Mouse (Mus musculus) embryonic facial prominence, embryonic 10.5 days (tissue): ENCODE measurements at regions not wholly inside any gene's neighbourhood (a gene's known extent, or its start where the extent isn't known, plus 50 kb on each side); places are given as distances from the start of the nearest gene placed in this dataset.
A peak's percentile ranks its signal among the peaks of the same experiment; 100 is the strongest.

Experiments
- DNase-seq: peaks from one replicate; pipeline ENCODE4 v3.0.0-alpha.2; 2017; ENCODE audit warnings: low spot score
- H3K27ac ChIP-seq: fragments of 300-500 bp; sonication (generic); replicated peaks from 2 replicates; pipeline ENCODE4 v1.5.1; 2016; ENCODE audit warnings: mild to moderate bottlenecking
- H3K27me3 ChIP-seq: fragments of 300-500 bp; sonication (generic); replicated peaks from 2 replicates; pipeline ENCODE4 v1.6.1; 2016; ENCODE audit warnings: low read depth, mild to moderate bottlenecking; ENCODE audit not compliant: poor library complexity, severe bottlenecking
- H3K36me3 ChIP-seq: fragments of 300-500 bp; sonication (generic); replicated peaks from 2 replicates; pipeline ENCODE4 v1.6.1; 2016; ENCODE audit warnings: mild to moderate bottlenecking, moderate library complexity
- H3K4me1 ChIP-seq: fragments of 300-500 bp; sonication (generic); 2 replicates; pipeline ENCODE4 v1.6.1; 2016
- H3K4me3 ChIP-seq: fragments of 300-500 bp; sonication (generic); 2 replicates; pipeline ENCODE4 v1.5.1; 2016; ENCODE audit warnings: mild to moderate bottlenecking, moderate library complexity
- H3K9me3 ChIP-seq: fragments of 300-500 bp; sonication (generic); 2 replicates; pipeline ENCODE4 v1.6.1; 2016; ENCODE audit warnings: mild to moderate bottlenecking
- WGBS: fragments of 180-500 bp; shearing (Covaris S2); methylation state at CpG from one replicate; pipeline ENCODE4 v1.1.7; 2016; 5-methylcytosine and 5-hydroxymethylcytosine counted together

DNA sequence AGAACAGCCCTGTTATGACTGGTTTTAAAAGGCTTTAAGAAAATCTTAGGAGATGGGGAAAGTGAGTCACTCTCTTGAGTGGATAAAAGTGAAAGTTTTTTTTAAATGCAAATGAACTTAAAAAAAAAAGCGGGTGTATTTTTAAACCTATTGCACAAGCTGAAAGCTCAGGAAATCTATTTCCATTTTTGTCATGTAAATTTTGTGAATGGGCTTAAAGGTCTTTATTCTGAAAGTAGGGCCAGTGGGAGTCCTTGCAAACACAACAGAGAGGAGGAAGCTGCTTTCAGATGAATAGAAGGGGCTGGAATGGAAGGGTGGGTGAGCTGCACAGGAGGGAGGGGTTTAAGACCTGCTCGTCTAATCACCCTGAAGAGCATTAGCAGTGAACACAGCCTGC is 62.9 kb downstream of the Fam84a start:
- Histone ChIP-seq H3K27me3 (no peaks in the 10 kb centered on the region), H3K9me3 (no peaks in the 10 kb centered on the region), H3K4me1 (no peaks in the 10 kb centered on the region), H3K36me3 (no peaks in the 10 kb centered on the region), H3K4me3 (no peak overlapping the region), H3K27ac (no peak overlapping the region)
- peak; percentile 7 for DNase-seq
- WGBS: 17% methylated on average over 2 of the region's 2 CpGs

GRCm38 (mm10) chr12:14082771-14083170 is 69.1 kb downstream of the Fam84a start:
- no peak overlapping the region for H3K27ac ChIP-seq
- no peak for DNase-seq
- no peaks in the 10 kb centered on the region for H3K36me3 ChIP-seq
- H3K4me1 ChIP-seq: no peaks in the 10 kb centered on the region
- no peaks in the 10 kb centered on the region for H3K9me3 ChIP-seq
- WGBS: 88% methylated on average over 3 of the region's 3 CpGs
- H3K27me3 ChIP-seq: no peaks in the 10 kb centered on the region
- no peak overlapping the region for H3K4me3 ChIP-seq

- Histone ChIP-seq H3K4me3 (no peak overlapping the region), H3K4me1 (no peaks in the 10 kb centered on the region), H3K27ac (no peak overlapping the region), H3K9me3 (no peaks in the 10 kb centered on the region), H3K27me3 (no peaks in the 10 kb centered on the region), H3K36me3 (no peaks in the 10 kb centered on the region)
- no peak for DNase-seq
- WGBS: 62% methylated on average over 1 of the region's 1 CpGs
Observed at GRCm38 (mm10) chr12:14079892-14080291, 72.0 kb downstream of the Fam84a start.

DNA sequence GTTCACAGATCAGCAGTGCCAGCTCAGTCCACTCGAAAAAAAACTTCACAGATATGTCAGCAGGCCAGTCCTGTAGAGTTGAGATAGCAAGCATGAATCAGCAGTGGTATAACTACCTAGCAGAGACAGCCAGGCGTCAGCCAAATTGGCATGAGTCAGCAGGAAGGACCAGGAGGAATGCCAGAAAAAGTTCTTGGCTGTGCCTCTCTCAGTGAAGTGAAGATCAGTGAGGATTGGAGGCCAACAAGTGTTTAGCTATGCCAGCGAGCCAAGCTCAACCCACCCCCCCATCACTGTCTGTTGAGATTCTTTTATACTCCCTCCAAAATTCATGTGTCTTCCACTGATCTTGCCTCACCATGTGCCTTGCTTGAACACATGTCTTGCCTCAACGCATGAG is 82.8 kb downstream of the Fam84a start:
- Histone ChIP-seq H3K9me3 (no peaks in the 10 kb centered on the region), H3K36me3 (no peaks in the 10 kb centered on the region), H3K27me3 (no peaks in the 10 kb centered on the region), H3K27ac (no peak overlapping the region), H3K4me1 (no peaks in the 10 kb centered on the region), H3K4me3 (no peak overlapping the region)
- no peak for DNase-seq
- 78% methylated on average over 4 of the region's 4 CpGs for WGBS

GRCm38 (mm10) chr12:14065401-14065800 is 86.5 kb downstream of the Fam84a start:
- no peak overlapping the region for H3K27ac ChIP-seq
- H3K4me3 ChIP-seq: no peak overlapping the region
- no peak for DNase-seq
- no peaks in the 10 kb centered on the region for H3K4me1 ChIP-seq
- 79% methylated on average over 3 of the region's 3 CpGs for WGBS
- no peaks in the 10 kb centered on the region for H3K27me3 ChIP-seq
- no peaks in the 10 kb centered on the region for H3K9me3 ChIP-seq
- no peaks in the 10 kb centered on the region for H3K36me3 ChIP-seq

GRCm38 (mm10) chr12:14063276-14063675 is 88.6 kb downstream of the Fam84a start:
- 83% methylated on average over 4 of the region's 4 CpGs for WGBS
- no peak for DNase-seq
- Histone ChIP-seq H3K36me3 (no peaks in the 10 kb centered on the region), H3K27me3 (no peaks in the 10 kb centered on the region), H3K4me1 (no peaks in the 10 kb centered on the region), H3K9me3 (no peaks in the 10 kb centered on the region), H3K27ac (no peak overlapping the region), H3K4me3 (no peak overlapping the region)

GRCm38 (mm10) chr12:14056116-14056515 is 95.7 kb downstream of the Fam84a start:
- WGBS: 84% methylated on average over 4 of the region's 4 CpGs
- Histone ChIP-seq H3K4me3 (no peak overlapping the region), H3K27me3 (no peaks in the 10 kb centered on the region), H3K36me3 (no peaks in the 10 kb centered on the region), H3K4me1 (no peaks in the 10 kb centered on the region), H3K9me3 (no peaks in the 10 kb centered on the region), H3K27ac (no peak overlapping the region)
- DNase-seq: no peak

DNA sequence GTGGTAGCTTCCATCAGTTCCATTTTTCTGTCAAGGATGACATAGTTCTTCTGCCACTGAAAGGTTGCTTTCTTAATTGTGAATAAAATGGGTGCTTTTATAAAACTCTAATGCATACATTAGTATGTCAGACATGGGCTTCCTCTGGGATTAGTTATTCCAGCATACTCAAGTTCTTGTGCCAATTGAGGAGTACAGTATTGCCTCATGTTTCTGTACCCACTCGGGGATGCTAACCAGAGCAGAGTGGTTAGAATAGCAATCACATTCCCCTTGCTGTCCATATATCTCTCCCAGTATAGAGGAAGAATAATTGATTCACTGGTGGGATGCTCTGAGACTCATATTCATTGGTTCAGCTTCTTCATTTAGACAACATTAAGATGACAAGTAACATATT is 119.5 kb downstream of the Fam84a start:
- Histone ChIP-seq H3K27ac (no peak overlapping the region), H3K4me3 (no peak overlapping the region), H3K9me3 (no peaks in the 10 kb centered on the region), H3K27me3 (no peaks in the 10 kb centered on the region), H3K36me3 (no peaks in the 10 kb centered on the region), H3K4me1 (no peaks in the 10 kb centered on the region)
- no peak for DNase-seq
- WGBS: 85% methylated on average over 1 of the region's 1 CpGs

GRCm38 (mm10) chr12:14015271-14015670 is 136.6 kb downstream of the Fam84a start:
- Histone ChIP-seq H3K9me3 (no peaks in the 10 kb centered on the region), H3K27ac (no peak overlapping the region), H3K4me1 (no peaks in the 10 kb centered on the region), H3K36me3 (no peaks in the 10 kb centered on the region), H3K4me3 (no peak overlapping the region), H3K27me3 (no peaks in the 10 kb centered on the region)
- no peak for DNase-seq

- H3K4me1 ChIP-seq: no peaks in the 10 kb centered on the region
- 74% methylated on average over 1 of the region's 1 CpGs for WGBS
- DNase-seq: no peak
- H3K36me3 ChIP-seq: no peaks in the 10 kb centered on the region
- H3K4me3 ChIP-seq: no peak overlapping the region
- no peak overlapping the region for H3K27ac ChIP-seq
- no peaks in the 10 kb centered on the region for H3K27me3 ChIP-seq
- no peaks in the 10 kb centered on the region for H3K9me3 ChIP-seq
Observed at GRCm38 (mm10) chr12:14005991-14006390, 145.9 kb downstream of the Fam84a start.

GRCm38 (mm10) chr12:14001672-14002071 is 150.2 kb downstream of the Fam84a start:
- H3K27ac ChIP-seq: no peak overlapping the region
- DNase-seq: no peak
- no peaks in the 10 kb centered on the region for H3K36me3 ChIP-seq
- no peaks in the 10 kb centered on the region for H3K4me1 ChIP-seq
- no peak overlapping the region for H3K4me3 ChIP-seq
- no peaks in the 10 kb centered on the region for H3K9me3 ChIP-seq
- WGBS: 59% methylated on average over 1 of the region's 1 CpGs
- H3K27me3 ChIP-seq: no peaks in the 10 kb centered on the region

DNA sequence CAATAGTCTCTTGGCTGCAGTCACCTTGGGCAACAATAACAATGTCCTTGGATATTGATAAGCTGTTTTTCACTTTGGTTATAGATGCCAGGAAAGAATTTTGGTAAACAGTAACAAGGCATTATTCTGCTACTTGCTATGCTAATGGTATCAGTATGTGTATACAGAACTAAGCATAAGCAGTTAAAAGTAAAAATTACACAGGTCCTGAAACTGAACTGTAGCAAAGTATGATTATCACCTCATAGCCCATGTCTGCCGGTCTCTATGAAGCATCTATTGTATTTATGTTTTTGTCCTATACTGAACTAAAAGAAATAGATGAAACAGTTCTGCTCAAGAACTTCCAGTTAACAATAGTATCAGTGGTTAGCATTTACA is 167.5 kb downstream of the Fam84a start:
- Histone ChIP-seq H3K4me3 (no peak overlapping the region), H3K4me1 (no peaks in the 10 kb centered on the region), H3K27ac (no peak overlapping the region), H3K9me3 (no peaks in the 10 kb centered on the region), H3K27me3 (no peaks in the 10 kb centered on the region), H3K36me3 (no peaks in the 10 kb centered on the region)
- DNase-seq: no peak
- 86% methylated on average over 1 of the region's 1 CpGs for WGBS

DNA sequence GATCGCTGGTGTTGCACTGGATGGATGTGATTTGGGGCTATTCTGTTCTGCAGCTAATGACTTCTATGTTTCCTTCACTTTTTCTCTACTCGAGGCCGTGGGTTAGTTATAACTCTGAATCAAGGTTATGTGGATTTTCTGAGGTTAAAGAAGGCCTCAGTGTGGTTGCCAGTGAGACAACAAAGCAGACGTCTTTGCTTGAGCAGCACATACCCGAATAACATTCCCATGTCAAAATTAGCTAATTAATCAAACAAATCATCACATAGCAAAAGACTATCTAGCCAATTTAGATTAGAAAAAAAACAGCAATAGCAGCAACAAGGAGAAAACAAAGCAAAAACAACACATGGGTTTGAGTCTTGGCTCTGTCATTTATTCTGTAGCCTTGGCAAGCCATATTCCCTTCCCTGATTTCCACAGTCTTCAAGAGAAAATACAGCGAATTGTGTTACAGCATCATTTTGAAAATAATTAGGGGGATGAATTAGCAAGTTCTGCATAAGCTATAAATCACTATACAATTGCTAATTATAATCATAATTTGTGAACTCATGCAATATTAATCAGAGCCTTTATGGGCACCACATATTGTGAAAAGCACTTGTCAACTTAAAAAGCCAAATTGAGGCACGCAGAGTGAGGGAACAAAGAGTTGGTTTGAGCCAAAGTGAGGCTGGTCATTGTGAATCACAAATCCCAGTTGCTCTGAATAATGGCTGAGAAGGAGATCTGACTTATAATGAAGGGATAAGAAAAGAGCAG is 168.0 kb downstream of the Fam84a start:
- 80% methylated on average over 7 of the region's 7 CpGs for WGBS
- H3K27ac ChIP-seq: no peak overlapping the region
- H3K4me3 ChIP-seq: no peak overlapping the region
- DNase-seq: no peak
- H3K27me3 ChIP-seq: no peaks in the 10 kb centered on the region
- no peaks in the 10 kb centered on the region for H3K36me3 ChIP-seq
- H3K4me1 ChIP-seq: no peaks in the 10 kb centered on the region
- no peaks in the 10 kb centered on the region for H3K9me3 ChIP-seq
